Mouse (Mus musculus): ENCODE data around the gene Zfp523.

The Zfp523 gene

DNA sequence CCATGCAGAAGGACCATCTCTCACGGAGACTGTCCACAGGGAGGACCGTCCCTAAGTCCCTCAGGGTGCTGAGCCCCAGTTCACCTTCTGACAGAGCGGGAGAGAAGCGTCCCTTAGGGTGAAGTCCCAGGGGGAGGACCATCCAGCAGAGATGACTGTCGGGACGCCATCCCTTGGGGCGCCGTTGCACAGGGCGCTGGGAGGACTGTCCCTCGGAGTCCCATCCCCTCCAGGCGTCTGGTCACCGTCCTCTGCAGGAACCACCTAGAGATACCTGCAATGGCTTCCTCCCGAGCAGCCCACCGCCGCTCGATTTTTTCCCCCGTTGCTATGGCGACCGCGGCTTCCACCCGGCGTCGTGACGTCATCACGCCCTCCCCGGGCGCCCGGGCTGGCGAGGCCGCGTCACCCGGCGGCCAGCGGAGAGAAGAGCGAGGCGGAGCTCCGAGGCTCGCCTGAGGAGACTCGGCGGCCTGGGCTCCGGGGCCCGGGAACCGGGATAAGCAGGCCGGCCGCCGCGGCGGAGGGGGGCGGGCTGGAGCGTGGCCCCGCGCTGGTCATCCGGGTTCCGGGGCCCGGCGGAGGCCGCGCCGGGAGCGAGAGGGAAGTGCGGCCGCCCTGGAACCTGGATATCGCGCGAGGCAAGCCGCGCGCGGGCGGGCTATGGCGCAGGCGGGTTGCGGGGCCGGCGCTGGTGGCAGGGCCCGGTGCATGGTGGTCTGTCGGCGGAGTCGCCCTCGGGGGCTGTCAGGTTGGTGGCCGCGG lies at the start of gene Zfp523:
Gene Zfp523 (plus strand): TSS at position 355 of the 765 bp plus-strand sequence.
- peak; percentile 45 for DNase-seq (ENCODE audit: extremely low read depth, low read depth)

DNA sequence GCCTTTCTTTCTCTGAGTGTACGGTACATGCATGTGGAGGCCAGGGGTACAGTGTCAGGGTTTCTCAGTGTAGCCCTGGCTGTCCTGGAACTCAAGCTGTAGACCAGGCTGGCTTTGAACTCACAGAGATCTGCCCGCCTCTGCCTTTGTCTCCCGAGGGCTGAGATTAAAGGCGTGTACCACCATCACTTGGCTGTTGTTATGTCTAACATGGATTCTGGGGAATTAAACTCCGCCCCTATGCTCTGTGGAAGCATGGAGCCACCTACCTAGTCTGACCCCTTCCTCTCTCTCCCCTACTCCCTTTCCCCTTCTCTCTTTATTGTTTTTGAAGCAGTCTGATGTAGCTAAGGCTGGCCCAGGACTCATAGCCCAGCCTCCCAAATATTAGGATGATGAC lies 47.1 kb upstream of the Zfp523 start:
- DNase-seq (ENCODE audit: extremely low read depth, low read depth), result no peak

DNA sequence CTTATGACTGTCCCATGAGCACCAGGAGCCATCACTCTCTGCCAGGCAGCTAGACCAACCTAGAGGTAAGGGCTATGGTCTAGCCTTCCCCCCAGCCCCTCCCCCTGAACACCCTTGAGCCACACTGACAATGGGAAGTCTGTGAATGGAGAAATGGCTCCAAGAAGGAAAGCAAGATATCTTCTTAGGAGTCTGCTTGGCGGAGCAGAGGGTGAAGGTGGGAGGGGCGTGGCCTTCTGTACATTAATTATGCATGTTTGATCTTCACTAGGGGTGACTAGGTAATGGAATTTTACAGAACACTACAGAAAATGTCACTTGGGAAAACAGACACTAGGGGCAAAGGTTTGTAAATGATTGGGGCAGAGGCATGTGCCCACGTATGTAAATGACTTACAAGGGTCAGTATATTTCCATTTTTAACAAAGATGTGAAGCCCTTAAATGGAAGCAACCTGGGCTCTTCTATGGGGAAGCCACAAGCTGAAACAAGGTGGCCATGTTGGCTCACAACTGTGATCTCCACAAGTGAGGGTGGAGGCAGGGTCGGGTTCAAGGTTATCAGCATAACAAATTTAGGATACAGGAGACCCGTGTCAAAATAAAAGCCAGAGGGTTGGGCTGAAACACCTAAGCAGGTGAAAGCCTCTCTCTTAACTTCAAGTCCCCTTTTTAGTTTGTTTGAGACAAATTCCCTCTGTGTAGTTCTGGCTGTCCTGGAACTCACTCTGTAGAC lies 46.4 kb upstream of the Zfp523 start:
- no peak for DNase-seq (ENCODE audit: extremely low read depth, low read depth)

DNA sequence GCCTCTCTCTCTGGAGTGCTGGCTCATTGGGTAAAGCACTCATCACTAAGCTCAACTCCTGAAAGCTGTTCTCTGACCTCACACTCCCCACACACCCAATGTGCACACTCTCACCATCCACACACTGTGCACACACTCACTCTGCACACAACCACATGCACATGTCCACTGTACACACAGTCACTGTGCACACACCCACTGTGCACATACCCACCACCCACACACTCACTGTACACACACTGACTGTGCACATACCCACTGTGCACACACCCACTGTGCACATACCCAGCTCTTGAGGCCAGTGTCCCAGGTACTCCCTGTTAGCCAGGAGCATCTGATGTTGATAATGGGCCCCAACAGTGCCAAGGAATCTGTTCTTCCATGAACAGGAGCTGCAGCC lies 45.8 kb upstream of the Zfp523 start:
- DNase-seq (ENCODE audit: extremely low read depth, low read depth), result no peak

DNA sequence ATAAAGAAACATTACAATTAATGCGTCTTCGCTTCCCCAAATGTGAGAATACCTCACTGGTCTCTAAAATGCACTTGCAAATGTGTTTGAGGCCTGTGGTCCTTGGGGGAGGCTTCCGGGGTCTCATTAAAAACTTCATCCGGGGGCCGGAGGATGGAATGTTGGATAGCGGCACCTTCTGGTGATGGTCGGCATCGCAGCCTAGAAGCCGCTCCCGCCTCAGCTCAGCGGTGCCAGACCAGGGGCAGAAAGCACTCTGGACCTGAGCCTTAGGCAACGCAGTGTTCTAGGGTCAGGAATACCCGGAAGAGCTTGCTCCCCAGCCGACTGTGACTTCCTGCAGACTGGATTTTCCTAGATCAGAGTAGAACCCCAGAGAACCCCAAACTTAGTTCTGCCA lies 43.7 kb upstream of the Zfp523 start:
- DNase-seq (ENCODE audit: extremely low read depth, low read depth), result peak; percentile 7

DNA sequence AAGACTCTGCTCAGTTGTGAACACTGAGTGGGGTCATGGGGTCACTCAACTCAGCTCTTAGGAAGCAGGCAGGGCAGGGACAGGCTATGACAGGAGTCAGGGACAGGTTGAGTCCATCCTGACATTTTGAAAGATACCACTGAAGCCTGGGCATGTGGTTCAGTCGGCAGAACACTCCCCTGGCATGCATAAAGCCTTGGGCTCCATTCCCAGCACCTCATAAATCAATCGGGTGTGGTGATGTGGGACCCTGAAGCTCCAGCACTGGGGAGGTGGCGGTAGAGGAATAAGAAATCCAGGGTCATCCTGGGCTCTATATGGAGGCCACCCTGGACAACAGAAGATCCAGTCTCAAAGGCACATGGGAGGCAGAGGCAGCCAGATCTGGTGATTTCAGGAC lies 41.4 kb upstream of the Zfp523 start:
- DNase-seq (ENCODE audit: extremely low read depth, low read depth), result no peak

DNA sequence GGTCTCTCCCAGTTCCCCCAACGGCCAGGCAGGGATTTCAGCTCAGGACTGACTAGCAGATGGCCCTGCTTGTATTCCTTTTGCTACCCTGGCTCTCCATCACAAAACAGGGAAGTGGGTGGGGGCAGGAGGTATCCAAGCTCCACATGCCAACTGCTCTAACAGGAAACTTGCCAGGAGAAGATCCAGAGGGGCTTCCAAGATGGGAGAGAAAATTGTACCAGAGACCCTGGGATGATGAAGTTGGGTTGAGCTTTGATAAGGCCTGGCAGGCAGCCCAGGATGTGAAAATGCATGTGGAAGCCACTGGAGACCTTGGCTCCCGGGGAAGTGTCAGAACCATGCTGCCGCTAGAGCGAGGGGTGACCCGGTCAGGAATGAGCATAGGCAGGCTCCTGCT lies 40.7 kb upstream of the Zfp523 start:
- DNase-seq (ENCODE audit: extremely low read depth, low read depth), result no peak

DNA sequence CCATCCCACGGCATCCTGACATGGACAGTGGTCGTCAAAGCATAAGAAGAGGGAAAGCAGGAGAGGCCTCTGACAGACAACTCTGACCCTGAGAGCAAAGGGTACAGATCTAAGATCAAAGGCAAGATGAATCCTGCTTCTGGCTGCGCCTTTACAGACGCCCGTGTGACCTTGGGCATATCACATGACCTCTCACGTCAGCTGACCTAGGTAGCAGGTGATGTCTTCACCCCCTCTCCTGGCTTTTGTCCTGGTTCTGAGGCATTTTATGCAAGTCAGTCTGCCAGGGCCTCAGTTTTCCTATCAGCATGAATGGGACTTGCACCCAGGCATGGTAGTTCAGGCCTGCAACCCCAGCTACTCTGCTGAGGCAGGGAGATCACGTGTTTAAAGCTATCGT lies 38.9 kb upstream of the Zfp523 start:
- no peak for DNase-seq (ENCODE audit: extremely low read depth, low read depth)

DNA sequence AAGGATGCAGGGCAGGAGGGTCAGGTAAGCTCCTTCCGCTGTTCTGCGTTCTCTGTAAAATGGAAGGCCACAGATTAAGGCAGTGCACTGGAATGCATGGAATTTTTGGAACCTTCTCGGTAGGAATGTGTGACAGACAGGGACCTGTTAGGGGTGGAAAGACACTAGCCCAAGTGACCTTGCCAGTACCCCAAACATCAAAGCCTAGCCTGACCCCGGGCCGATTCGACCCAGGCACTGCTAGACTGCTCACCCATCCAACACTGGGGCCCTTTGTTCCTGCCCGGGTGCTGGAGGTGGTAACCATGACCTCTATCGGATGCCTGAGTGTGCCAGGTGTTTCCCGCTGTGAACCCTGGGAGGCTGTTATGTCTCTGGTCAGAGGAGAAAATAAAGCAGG lies 38.2 kb upstream of the Zfp523 start:
- DNase-seq (ENCODE audit: extremely low read depth, low read depth), result no peak

DNA sequence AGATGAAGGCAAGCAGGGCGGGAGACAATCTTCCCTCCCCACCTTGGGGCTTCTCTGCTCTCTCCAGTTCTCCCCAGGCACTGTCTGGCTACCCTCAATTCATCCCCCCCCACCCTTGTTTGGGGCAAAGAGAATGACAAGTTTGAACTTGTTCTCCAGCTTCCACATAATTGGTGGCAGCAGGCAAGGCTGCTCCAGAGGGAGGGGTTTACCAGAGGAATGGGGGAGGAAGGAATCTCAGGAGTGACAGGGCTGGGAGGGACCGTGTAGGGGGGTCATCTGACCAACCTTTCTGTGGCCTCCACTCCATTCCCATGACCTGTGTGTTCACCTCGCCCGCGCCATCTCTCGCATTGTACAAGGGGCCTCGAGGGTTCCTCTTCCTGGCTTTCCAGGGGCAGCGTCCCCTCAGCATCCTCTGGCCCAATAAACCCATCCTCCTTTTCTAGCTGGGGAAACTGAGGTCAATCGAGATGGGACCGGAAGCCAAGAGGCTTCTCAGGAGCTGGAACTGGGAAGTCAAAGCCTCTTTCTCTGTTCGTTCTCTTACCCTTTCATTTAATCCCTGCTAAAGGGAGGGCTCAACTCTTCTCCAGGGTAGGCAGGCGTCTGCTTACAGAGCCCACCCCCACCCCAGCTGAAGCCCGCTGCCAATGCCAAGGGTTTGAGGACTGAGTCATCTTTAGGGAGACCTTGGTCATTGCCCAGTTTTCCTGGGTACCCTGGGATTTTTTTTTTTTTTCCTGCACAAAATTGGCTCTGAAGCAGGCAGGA lies 36.3 kb upstream of the Zfp523 start:
- no peak for DNase-seq (ENCODE audit: extremely low read depth, low read depth)

DNA sequence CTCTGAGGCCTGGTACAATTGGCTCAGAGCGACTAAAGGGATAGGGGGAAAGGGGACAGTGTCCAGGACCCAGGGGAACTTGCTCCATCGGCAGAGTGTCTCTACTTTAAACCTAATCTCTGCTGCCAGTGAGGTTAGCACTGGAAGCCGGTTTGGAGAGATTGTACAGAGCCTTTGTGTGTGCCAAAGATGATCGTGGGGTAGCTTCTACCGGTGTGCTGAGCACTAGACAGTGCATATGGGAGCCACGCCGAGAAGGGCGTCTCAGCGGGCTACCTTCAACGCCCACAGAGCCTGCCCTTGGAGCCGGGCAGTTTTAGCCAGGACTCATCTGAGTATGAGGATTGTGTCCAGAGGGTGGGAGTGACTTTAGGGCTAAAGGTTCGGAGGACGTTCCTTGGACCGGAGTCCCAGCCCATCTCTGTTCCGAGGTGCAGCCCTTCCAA lies 35.7 kb upstream of the Zfp523 start:
- DNase-seq (ENCODE audit: extremely low read depth, low read depth), result no peak

DNA sequence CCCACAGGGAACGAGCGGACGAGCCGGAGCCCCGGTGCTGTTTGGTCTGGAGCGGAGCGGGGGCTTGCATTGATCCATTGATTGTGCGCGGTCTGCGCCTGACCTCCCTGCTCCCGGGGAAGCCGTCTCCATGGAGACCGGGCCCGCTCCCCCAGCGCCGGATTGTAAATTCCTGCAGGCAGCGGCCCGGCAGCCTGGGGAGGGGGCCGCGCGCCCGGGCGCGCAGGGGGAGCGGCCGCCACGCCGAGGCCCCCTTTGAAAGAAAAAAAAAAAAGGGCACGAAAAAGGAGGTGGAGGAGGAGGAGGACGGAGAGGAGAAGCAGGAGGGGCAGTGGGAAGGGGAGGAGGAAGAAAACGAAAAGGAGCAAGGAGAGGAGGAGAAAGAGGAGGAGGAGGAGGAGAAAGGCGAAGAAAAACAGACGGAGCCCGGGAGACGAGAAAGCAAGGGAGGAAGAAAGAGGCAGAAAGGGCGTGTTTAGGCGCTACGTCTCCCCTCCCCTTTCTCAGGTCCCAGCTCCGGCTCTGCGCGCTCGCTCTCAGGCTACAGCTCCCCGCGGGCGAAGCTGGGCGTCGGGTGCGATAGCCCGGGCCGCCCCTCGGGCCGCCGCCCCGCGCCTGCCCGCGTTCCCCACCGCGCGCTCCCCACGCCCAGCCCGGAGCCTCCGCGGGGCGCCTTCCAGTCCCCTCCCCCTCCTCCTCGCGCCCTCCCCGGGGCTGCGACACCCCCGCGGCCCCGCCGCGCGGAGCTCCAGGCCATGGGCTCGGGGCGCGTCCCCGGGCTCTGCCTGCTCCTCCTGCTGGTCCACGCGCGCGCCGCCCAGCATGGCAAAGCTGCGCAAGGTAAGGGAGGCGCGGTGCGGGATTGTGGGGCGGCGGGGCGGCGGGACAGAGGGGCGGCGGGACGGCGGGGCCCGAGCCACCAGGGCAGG lies 34.9 kb upstream of the Zfp523 start, which contains the start of gene Scube3:
Gene Scube3 (plus strand): TSS at position 371 of the 929 bp plus-strand sequence.
- DNase-seq (ENCODE audit: extremely low read depth, low read depth), result no peak

DNA sequence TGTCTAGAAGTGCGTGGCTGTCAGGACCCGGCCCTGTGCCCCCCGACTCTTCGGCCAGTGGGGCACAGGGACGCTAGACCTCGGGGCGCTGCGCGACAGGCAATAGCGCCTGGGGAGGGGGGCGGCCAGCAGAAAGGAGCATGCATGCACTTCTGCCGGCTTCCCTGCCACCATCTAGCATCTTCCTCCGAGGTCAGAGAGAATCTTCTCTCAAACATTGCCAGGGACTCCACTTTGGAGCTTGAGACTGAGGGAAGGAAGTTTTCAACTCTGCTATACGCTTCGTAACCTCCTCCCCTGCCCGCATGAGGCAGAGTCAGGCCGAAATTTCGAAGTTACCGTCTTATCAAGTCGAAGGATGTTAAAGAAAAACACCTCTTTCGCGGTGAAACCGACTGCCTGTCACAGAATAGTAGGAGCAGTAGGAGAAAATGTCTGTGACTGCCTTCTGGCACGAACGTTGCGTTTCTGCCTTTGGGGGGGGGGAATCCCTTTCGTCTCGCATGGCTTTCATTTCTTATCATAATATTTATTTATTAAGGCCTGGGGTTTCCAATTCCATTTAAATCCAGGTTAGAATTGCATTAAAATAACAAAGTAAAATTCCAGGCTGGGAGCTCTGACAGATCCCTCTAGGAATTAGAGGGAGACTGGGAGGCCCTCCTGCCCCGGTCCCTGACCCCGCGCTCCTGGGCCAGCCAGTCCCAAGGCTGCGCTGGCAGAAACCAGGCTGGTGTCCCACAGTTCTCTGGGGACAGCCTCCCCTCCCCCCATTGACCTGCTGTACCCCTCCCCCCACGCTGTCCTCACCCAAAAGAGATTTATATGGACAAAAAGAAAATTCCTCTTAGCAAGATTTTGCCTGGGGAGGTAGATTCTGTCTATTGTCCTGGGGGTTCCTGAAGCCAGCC lies 34.0 kb upstream of the Zfp523 start:
- DNase-seq (ENCODE audit: extremely low read depth, low read depth), result no peak

DNA sequence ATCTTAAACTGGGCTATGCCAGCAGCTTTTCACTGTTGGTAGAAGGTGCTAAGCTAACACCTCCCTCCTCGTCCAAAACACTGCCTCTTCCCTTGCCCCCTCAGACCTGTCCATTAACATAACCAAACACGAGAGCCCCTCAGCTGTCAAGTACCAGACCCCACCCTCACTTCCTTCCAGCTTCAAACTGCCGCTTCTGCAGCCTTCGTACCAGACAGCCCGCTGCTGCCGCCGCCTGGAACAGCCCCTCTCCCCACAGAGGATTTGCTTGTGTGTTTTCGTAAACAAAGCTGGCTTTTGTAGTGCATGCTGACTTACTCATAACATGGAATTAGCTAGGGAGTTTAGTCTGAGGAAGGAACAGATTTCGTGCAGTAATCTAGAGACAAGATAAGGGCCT lies 33.2 kb upstream of the Zfp523 start:
- no peak for DNase-seq (ENCODE audit: extremely low read depth, low read depth)

DNA sequence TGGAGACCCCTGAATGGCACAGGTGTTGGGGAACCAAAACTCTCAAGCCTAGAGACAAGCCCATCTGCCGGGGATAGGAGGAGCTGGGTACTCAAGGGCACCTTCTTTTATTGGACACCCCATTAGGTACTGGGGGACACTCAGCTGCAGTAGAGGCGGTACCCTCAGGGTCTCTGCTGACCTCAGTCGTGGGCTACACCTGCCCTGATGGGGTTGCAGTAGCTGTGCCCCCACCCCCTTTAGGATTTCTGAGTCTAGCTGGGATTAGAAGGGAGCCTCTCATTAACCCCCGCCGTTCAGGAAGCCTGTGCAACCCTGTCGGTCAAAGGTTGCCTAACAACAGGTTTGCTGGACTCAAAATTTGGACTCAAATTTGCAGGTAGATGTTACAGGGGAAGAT lies 32.7 kb upstream of the Zfp523 start:
- no peak for DNase-seq (ENCODE audit: extremely low read depth, low read depth)

DNA sequence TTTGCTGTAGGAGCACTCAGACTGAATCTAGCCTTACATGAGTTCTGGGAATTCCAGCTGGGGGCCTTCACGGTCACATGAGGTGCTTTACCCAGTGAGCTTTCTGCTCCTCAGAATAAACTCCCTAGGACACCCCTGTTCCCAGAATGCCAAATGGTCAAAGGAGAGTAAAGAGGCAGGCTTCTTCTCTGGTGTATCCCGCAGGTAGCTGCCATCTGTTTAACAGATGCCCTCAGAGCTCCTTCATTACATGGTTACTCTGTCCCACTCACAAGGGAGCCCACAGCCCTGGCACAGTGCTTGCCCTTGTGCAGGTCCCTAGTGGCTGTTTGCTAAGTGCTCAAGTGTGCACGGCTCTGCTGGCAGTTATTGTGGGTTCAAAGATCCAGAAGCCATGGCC lies 28.6 kb upstream of the Zfp523 start:
- no peak for DNase-seq (ENCODE audit: extremely low read depth, low read depth)

DNA sequence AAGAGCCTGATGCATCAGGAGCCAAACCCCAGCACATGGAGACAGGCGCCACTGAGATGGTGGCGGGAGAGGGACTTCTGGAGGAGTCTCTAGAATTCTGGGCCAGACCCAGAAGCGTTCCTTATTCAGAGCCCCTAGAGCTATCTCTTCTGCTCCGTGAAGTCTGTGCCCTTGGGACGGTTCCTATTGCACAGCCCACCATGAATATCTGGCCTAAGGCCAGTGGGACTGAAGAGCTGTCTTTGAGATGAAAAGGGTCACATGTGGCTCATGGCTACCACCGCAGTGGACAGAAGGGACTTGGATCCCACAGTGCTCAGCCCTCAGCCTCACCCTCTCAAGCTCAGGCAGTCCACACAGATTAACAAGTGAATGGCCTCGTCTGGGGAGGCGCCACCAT lies 27.2 kb upstream of the Zfp523 start:
- DNase-seq (ENCODE audit: extremely low read depth, low read depth), result no peak

DNA sequence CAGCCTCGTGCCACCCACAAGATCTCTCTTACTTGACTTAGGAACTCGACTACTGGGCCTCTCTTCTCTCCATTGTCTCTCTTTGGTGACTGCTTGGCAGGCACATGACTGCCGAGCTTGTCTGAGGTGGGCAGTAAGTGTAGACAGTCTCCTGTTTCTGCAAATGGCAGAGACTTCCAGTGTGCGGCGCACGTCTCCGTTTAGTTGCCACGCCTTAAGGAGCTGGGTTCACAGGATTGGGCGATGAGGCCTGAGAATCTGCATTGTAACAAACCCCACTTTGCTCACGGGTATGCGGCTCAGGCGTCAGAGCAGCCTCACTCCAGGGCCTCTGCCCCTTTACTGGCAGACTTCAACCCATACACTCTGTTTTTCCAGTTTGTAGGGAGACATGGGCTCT lies 26.5 kb upstream of the Zfp523 start:
- no peak for DNase-seq (ENCODE audit: extremely low read depth, low read depth)

DNA sequence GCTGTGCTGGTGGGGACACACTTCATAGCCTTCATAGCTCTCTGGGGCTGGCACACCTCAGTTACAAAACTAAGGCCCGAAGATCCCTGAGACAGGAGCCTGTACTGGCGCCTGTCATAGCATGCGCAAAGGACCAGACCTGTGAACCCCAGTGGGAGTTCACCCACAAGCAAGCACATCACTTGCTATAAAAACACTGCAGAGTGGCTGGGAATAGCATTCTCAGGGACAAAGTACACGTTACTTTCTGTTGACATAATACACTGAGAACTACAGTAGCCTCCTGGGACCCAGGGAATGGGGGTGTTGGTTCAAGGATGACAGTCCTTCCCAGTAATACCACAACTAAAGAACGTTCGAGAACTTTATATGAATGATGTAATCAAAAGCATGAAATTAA lies 23.8 kb upstream of the Zfp523 start:
- no peak for DNase-seq (ENCODE audit: extremely low read depth, low read depth)

DNA sequence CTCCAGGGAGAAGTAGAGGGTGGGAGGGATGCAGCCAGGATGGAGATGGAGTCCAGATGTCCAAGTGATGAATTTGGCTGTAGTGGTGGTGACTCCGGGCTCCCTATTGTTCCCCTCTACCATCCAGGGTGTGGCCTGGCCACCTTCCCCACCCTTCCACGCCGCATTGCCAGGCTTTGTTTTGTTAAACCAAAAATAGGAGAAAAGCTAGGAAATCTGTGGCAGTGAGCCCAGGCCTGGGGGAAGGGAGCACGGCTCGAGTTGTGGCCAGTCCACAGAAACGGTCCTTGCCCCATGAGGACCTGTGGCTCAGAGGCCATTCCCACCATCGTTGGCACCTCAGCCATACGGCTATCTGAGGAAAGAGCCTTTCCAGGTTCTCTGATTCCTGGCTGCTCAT lies 22.0 kb upstream of the Zfp523 start:
- DNase-seq (ENCODE audit: extremely low read depth, low read depth), result no peak
